Mouse (Mus musculus): ENCODE measurements around the gene Gtf3c2.

DNA sequence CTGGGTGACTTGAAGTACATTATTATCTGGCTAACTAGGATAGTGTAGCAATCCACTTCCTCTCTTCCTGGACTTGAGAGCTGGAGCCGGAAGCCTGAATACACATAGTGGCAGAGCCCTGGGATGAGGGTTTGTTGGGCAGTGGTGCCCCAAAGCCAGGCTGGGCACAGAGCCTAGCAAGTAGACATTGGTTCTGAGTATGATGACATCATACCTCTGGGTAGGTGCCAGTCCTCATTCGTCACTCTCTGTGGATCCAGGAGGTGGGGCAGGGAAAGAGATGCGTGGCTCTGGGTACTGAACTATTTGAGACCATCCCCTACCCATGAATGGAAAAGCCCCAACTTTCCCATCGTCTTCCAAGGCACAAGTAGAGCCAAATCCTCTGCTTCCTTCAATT, 30.2 kb downstream of the Gtf3c2 start:
- TF ChIP-seq CTCF (IDR thresholded peaks at IDR 0.05; ENCODE audit: low read depth) (no peak), EP300 (IDR thresholded peaks at IDR 0.05; ENCODE audit: low read depth) (no peak)

All from liver, postnatal 0 days (tissue).